Mouse (Mus musculus) hindbrain, embryonic 15.5 days (tissue): Measurements from ENCODE around the gene Ctla2a. TPM values are rescaled to one million over a fixed set of nuclear protein-coding genes. Genes with fewer than 3 reads are reported as not detected.

ENCODE experiments used
- polyA plus RNA-seq: library from polyadenylated mRNA; unstranded; fragments of >200 nt; fragmentation: Nextera tagmentation; extraction: Ambion mirVana; gene quantifications from 2 replicates; pipeline ENCODE4 v1.2.1, GENCODE M21; 2015

Ctla2a gene
- polyA plus RNA-seq, 1 experiment from 2014 or later = 15.1 TPM

Other genes starting within 250 kb of the Ctla2a start
- not detected in 2 replicates for gene BC051665, start 150.3 kb downstream of the Ctla2a start, polyA plus RNA-seq
- gene Ctsll3, start 133.8 kb downstream of the Ctla2a start, polyA plus RNA-seq = not detected in 2 replicates
- not detected in 2 replicates for gene 4930486L24Rik, start 72.2 kb downstream of the Ctla2a start, polyA plus RNA-seq
- 0.13 and 0.41 TPM in 2 replicates for gene Gm49392, start 39.7 kb downstream of the Ctla2a start, polyA plus RNA-seq
- 1.2 and 1.9 TPM in 2 replicates for gene Ctla2b, start 39.2 kb downstream of the Ctla2a start, polyA plus RNA-seq
- not detected in 2 replicates for gene Tpbpb, start 31.7 kb downstream of the Ctla2a start, polyA plus RNA-seq
- not detected in 2 replicates for gene Gm49393, start 1.0 kb downstream of the Ctla2a start, polyA plus RNA-seq
- 0.71 and 1.5 TPM in 2 replicates for gene Gm49391, start 54 bp downstream of the Ctla2a start, polyA plus RNA-seq
- not detected in 2 replicates for gene Tpbpa, start 5.4 kb upstream of the Ctla2a start, polyA plus RNA-seq
- gene Ctsj, start 69.3 kb upstream of the Ctla2a start, polyA plus RNA-seq = not detected in 2 replicates
- not detected in 2 replicates for gene Ctsq, start 104.0 kb upstream of the Ctla2a start, polyA plus RNA-seq
- gene Ctsr, start 227.6 kb upstream of the Ctla2a start, polyA plus RNA-seq = not detected in 2 replicates